Mouse (Mus musculus) erythroid progenitor cell, adult 5-6 weeks (primary cell): ENCODE results near the gene Gm7361. TPM values are rescaled to one million over a fixed set of nuclear protein-coding genes. Genes with fewer than 3 reads are reported as not detected.
"Not testable (repeated sequence)": the region's sequence is repeated elsewhere in the genome, so short reads cannot be mapped to it uniquely, and the experiment has no call there.

Experiments used
- ATAC-seq: replicated peaks from 2 replicates; pipeline ENCODE4 v1.8.0; 2016; ENCODE audit warnings: moderate number of reproducible peaks, mild to moderate bottlenecking, moderate TSS enrichment, inconsistent platforms; ENCODE audit not compliant: poor library complexity, low FRiP score, severe bottlenecking
- total RNA-seq, 2 experiments: library from RNA; stranded (forward) in 1 of 2; stranded (reverse) in 1 of 2; fragments of 150-400 nt in 1 of 2; fragments of 186-747, 209-891 nt in 1 of 2; gene quantifications; 2 replicates each; pipeline versions ENCODE4 v1.2.3 to v1.2.4; 2015 to 2017; ENCODE audit warnings: low replicate concordance in 2 of 2

Gene Gm7361
- not detected in 2 replicates for total RNA-seq (2015; ENCODE audit: low replicate concordance)
- not detected in 2 replicates for total RNA-seq (2017; ENCODE audit: low replicate concordance)

DNA sequence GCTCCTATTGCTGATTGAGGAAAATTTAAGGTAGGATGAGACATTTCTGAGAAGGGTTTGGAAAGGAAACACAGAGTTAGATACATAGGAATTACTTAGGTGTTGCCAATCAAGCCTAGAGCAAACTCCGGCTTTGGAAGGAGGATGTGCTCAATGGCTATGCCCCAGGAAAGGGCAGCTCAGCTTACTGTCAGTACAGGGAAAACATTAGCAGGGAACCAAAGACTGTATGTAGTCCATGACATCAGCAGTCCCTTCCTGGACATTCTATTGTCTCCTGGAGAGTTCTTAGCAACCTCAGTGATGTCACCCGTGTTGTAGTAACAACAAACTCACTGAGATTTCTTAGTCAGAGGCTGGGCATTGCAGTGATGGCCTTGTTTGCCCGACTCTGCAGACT is at the start of gene Gm7361:
TSS of gene Gm7361 (plus strand) at position 301 of the 400 bp plus-strand sequence.
- ATAC-seq = not testable (repeated sequence)

DNA sequence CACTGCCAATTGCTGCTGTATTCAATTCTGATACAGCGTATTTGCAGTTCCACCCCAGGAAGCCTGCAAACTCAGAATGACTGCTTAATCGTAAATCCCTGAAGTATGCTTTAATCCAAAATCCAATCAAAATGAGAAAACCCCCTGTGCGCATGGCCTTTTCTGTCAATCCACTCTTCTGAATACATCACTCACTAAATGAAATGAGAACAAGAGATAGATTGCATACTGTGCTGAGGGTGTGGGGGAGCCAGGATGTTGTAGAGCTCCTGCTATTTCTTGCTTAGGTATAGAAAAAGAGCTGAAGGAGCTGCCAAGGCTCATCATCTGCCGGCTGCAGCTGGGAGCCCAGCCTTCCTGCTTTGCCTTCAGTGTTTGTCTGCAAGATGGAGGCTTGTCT is 46.5 kb upstream of the Gm7361 start:
- no peak for ATAC-seq

- ATAC-seq = no peak
Observed at GRCm38 (mm10) chr5:26222076-26222475, 35.4 kb upstream of the Gm7361 start.

DNA sequence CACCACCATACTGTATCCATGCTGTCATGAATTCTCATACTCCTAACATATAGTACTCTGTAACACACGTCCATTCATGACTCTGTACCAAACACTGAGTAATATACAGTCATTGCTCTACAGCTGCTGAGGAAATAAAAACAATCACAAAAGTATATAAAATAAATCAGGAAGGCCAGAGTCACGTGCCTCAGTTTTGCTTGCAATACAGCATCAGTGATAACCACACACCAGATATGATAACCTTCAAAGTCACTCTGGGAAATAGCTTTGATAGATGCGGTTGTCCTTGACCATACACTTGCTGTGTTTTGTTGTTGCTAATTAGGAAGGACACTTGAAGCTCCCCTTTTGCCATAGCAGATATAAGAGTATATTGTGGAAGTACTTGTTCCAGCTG is 9.2 kb downstream of the Gm7361 start:
- not testable (repeated sequence) for ATAC-seq

DNA sequence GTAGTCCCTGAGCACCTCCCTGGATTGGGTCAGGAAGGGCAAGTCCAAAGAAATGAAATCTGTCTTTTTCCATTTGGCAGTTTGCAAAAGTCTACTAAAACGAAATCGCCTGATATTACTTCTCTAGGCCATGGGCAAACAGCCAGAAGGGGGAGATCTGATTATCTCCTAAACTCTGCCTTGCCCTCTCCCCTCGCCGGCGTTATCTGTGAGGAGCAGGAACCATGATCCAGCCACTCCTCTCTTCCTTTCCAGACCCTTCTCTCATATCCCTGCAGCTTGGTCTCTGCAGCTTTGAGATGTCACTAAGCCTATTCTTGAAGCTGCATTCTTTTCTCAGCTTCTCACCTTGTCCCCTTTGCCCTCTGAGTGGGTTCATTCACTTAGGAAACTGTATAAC is 22.9 kb downstream of the Gm7361 start:
- no peak for ATAC-seq

DNA sequence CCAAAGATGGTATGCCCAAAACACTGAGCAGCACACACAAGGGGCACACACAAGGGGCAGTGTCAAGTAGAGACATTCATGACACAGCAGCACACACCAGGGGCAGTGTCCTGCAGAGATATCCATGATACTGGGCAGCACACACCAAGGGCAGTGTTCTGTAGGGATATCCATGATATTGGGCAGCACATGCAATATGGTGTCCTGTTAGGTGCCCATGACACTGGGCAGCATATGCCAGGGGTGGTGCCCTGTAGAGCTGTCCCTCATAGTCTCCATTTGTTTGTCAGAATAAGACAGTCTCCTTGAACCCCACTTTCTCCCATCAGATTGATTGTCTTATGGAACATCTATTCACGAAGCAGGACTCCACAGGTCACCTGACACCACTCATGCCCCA is 24.2 kb downstream of the Gm7361 start:
- ATAC-seq = no peak

GRCm38 (mm10) chr5:26282282-26282681 is 24.8 kb downstream of the Gm7361 start:
- no peak for ATAC-seq

DNA sequence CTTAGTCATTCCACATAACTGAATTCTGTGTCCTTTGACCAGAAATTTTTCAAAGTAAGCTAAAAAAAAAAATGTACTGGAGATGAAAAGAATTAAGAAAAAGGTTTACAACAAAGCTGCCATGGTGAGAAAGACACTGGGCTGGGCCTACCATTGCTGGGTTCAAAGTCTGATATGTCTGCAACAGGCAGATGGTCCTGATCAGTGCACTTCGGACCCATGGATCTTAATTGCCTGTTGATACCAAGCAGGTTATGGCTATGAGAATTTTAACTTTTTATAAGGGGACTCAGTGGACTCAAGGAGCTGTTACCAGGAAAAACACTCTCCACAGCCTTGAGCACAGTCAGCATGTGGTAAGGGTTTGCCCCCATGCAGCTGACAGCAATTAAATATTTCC is 25.9 kb downstream of the Gm7361 start:
- no peak for ATAC-seq

GRCm38 (mm10) chr5:26291621-26292020 is 34.1 kb downstream of the Gm7361 start:
- no peak for ATAC-seq

DNA sequence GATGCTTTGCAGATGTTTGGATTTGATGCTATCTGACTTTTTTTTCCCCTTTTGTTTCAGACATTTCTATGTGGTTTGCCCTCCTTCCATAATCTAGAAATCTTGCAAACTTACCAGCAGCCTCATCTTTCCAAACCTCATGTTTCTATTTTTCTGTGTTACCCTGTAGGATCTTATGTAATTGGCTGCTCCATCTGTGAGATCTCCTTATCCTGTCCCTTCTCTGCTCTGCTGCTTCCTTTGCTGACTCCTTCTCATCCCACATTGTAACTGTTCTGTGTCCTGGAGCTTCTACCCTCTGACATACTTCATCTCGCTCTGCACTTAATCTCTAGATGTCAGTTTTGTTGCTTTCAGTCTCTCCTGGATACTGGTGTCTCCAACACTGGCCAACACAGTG is 35.8 kb downstream of the Gm7361 start:
- ATAC-seq = no peak

Other genes starting within 250 kb of the Gm7361 start
- gene Gm5862, start 234.8 kb upstream of the Gm7361 start, total RNA-seq (2015; ENCODE audit: low replicate concordance) = not detected in 2 replicates
- gene Gm5862, start 234.8 kb upstream of the Gm7361 start, total RNA-seq (2017; ENCODE audit: low replicate concordance) = not detected in 2 replicates
- not detected in 2 replicates for gene Speer4a, start 218.1 kb upstream of the Gm7361 start, total RNA-seq (2015; ENCODE audit: low replicate concordance)
- gene Speer4a, start 218.1 kb upstream of the Gm7361 start, total RNA-seq (2017; ENCODE audit: low replicate concordance) = not detected in 2 replicates
- not detected in 2 replicates for gene Gm7347, start 199.1 kb upstream of the Gm7361 start, total RNA-seq (2015; ENCODE audit: low replicate concordance)
- not detected in 2 replicates for gene Gm7347, start 199.1 kb upstream of the Gm7361 start, total RNA-seq (2017; ENCODE audit: low replicate concordance)
- not detected in 2 replicates for gene Gm10471, start 168.4 kb upstream of the Gm7361 start, total RNA-seq (2015; ENCODE audit: low replicate concordance)
- not detected in 2 replicates for gene Gm10471, start 168.4 kb upstream of the Gm7361 start, total RNA-seq (2017; ENCODE audit: low replicate concordance)
- not detected in 2 replicates for gene 5031410I06Rik, start 152.3 kb upstream of the Gm7361 start, total RNA-seq (2015; ENCODE audit: low replicate concordance)
- not detected in 2 replicates for gene 5031410I06Rik, start 152.3 kb upstream of the Gm7361 start, total RNA-seq (2017; ENCODE audit: low replicate concordance)
- gene Gm10220, start 136.3 kb upstream of the Gm7361 start, total RNA-seq (2015; ENCODE audit: low replicate concordance) = not detected in 2 replicates
- not detected in 2 replicates for gene Gm10220, start 136.3 kb upstream of the Gm7361 start, total RNA-seq (2017; ENCODE audit: low replicate concordance)